Mouse (Mus musculus) hindlimb bud, embryonic 11.5 days (tissue): ENCODE measurements around the gene Gna15.

Source experiments
- DNase-seq: peaks from one replicate; pipeline ENCODE4 v3.0.0-alpha.2; 2012; ENCODE audit warnings: low read depth, low spot score; ENCODE audit errors: extremely low spot score

The Gna15 gene

DNA sequence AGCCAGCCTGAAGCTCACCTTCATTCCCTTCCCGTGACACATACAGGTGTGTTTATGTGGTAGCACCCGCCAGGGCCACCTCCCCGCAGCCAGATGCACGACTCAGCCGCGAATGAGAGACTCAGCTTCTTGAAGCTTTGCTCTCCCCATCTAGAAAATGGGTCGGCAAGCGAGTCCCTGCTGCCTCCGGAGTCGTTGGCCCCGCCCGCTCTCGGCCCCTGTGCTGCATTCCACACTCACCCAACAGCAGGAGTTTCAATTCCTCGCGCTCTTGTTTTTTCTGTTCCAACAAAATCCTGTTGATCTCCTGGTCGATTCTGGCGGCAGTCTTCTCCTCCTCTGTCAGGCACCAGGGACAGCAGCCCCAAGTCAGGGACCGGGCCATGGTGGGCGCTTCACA lies 455 bp downstream of the Gna15 start:
- no peak for DNase-seq

GRCm38 (mm10) chr10:81523142-81523541 lies 883 bp downstream of the Gna15 start:
- no peak for DNase-seq

- no peak for DNase-seq
These were observed 4.1 kb downstream of the Gna15 start for GRCm38 (mm10) chr10:81519978-81520365.

DNA sequence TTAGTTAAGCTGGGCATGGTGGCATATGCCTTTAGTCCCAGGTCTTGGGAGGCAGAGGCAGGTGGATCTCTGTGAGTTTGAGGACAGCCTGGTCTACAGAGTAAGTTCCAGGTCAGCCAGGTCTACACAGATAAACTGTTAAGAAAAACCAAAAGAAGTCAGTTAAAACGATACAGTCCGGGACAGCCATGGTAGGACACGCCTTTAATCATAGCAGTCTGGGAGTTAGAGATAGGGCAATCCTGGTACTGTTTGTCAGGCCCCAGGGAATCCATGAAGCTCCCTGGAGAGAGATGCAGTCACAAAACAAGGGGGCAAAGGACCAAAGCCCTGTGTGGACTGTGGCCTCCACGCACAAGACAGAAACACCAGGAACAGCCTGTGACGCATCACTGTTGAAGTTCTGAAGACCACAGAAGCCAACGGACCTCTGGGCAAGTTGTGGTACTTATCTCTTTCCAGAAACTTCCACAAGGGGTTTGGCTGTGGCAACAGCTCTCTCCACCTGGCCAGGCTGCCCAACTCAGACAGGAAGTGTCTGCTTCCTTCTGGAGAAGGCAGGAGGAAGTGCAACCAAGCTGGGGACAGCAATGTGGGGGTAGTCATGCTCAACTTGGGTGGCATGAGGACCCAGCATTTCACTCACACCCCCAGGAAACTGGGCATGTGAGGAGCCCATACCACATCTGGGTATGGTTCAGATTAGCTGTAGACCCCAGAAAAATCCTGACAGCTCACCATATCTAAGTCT lies 4.6 kb downstream of the Gna15 start:
- DNase-seq = no peak

DNA sequence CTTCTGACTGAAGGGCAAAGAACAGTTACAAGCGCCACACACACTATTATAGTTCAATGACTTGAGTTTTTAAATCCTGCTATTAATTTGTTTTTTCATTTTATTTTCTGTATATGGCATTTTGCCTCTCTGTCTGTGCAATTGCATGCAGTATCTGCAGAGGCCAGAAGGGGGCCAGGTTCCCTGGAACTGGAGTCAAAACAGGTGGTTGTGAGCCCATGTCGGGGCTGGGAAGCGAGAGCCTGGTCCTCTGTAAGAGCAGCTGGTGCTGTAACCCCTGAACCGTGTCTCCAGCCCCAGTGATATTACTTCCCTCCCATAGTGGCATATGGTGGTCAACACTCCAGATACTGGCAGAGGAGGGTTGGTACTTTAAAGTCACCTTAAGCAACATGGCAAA lies 5.5 kb downstream of the Gna15 start:
- no peak for DNase-seq

- no peak for DNase-seq
These were observed 6.8 kb downstream of the Gna15 start for GRCm38 (mm10) chr10:81517227-81517626.

GRCm38 (mm10) chr10:81513798-81514197 lies 10.2 kb downstream of the Gna15 start:
- DNase-seq = no peak

DNA sequence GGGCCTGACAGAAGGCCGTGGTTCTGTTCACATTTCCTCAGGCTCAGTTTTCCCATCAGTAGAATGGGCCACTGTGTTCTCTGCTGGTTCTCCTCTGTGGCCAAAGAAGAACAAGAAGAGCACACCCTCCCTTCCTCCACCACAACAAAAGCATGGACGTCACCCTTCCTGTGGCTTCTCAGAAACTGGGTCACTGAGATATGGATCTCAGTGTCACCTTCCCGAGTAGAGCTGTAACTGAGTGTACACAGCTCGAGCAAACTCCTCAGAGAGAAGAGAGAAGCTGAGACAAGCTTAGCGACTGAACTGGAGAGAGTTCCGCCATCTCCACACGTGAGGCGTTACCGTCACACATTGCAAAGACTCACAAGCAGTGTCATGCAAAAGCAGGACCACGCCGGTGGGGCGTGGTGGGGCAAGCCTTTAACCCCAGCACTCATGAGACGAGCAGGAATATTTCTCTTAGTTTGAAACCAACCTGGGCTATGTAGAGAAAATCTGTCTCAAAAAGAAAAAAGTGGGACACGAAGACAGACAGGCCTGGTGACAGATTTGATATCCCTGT lies 13.7 kb downstream of the Gna15 start:
- no peak for DNase-seq

GRCm38 (mm10) chr10:81507691-81508489 lies 16.1 kb downstream of the Gna15 start:
- DNase-seq = no peak

DNA sequence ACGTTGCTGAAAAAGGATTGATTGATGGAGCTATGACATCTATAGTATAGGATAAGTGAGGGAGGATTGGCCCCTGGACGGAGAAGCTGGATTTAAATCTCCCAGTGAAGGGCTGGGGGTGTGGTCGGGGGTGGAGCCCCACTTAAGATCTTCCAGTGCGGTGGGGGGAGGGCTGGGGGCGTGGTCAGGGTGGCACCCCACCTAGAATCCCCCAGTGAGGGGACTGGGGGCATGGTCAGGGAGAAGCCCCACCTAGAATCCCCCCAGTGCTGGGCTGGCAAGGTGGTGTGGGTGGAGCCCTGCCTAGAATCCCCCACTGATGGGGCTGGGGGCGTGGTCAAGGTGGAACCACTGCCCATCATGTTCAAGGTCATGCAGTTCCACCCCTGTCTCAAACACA lies 16.9 kb downstream of the Gna15 start:
- no peak for DNase-seq

DNA sequence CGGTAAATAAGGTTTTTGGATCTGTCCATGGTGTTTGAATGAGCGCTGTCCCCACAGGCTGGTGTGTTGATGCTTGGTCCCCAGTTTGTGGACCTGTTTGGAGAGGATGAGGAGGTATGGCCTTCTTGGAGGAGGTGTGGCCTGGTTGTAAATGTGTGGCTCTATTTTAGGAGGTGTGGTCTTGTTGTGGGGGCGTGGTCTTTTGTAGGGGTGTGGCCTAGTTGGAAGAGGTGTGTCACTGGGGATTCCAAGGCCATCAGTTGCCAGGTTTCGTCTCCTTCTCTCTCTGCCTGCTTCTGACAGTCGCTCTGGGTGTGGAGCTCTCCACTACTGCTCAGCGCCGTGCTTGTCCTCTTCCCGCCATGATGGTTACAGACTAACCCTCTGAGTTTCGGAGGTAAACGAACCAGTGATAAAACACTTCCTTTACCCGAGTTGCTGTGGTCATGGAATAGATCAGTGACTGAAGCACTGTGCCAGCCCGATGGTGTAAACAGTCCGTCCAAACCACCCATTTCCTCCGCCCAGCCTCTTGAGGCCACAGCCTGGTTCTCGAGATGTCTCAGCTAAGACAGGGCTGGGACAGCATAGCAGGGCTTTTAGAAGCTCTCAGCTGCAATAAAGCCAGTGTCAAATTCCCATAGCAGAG lies 18.9 kb downstream of the Gna15 start:
- DNase-seq = no peak

DNA sequence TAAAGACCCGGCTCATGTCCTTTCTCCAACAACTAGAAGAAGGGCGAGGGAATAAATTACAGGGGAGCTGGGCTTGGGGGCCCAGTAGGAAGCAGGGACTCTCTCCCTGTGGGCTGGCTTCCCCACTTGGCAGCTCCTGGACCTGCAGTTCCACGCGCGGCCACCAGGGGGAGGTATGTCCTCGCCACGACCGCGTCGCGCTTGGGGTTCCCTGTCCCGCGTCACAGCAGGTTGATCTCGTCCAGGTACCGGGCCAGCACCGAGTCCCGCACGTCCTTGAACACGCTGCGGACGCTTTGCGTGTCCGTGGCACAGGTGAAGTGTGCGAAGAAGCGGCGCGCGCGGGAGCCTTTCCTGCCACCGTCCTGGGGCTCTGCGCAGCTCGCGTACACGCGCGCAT lies 21.4 kb downstream of the Gna15 start:
- DNase-seq = no peak

- DNase-seq = no peak
These were observed 22.2 kb downstream of the Gna15 start for GRCm38 (mm10) chr10:81501863-81502262.

- no peak for DNase-seq
These were observed 24.0 kb downstream of the Gna15 start, which contains the start of gene S1pr4 for GRCm38 (mm10) chr10:81500032-81500431. TSS of gene S1pr4 (minus strand) at chr10:81500132.

GRCm38 (mm10) chr10:81499250-81499901 lies 24.6 kb downstream of the Gna15 start:
- no peak for DNase-seq

DNA sequence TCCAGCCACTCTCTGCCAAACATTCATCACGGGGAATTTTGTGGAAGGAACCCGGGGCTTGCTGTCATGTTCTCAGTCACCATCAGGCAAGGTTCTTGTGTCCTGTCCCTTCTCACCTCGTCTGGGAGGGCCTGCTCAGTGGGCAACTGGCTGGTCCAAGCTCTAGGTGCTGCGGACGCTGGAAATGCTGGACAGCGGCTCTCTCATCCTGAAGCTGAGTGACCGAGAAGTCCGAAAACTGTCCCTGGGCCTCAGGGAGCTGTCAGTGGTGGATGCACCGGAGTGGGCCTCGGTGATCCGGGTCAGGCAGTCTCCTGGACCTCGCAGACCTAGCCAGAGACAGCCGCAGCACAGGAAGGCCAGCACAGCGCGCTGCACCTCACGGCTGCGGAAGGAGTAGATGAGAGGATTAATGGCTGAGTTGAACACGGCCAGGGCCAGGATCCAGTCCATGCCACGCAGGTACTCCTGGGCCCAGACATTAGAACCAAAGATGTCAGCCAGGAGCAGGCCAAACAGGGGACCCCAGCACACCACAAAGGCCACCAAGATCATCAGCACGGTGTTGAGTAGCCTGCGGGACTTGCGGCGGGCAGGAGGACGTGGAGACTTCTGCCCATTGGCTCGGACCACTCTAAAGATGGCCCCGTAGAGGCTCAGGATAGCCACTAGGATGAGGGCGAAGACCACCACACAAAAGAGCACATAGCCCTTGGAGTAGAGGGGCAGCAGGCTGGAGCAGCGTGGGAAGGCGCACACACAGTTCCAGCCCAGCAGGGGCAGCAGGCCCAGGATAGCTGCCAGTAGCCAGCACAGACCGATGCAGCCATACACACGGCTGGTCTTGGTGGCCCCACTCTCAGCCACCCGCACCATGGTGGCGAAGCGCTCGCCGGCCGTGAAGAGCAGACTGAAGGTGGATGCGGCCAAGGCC lies 25.4 kb downstream of the Gna15 start:
- DNase-seq = no peak

GRCm38 (mm10) chr10:81497401-81498270 lies 26.4 kb downstream of the Gna15 start:
- no peak for DNase-seq

GRCm38 (mm10) chr10:81496969-81497368 lies 27.1 kb downstream of the Gna15 start:
- DNase-seq = no peak
